Mouse (Mus musculus) liver, adult 2 months (tissue): Measurements from ENCODE around the gene Gm128. TPM values are rescaled to one million over a fixed set of nuclear protein-coding genes. Genes with fewer than 3 reads are reported as not detected.
A peak's percentile ranks its signal among the peaks of the same experiment; 100 is the strongest.

Experiments used
- DNase-seq: peaks from one replicate; pipeline ENCODE4 v3.0.0-alpha.2; 2011; ENCODE audit warnings: low read depth, low spot score; ENCODE audit errors: extremely low read depth
- H3K27ac ChIP-seq: fragments of 200-500 bp; replicated peaks from 2 replicates; pipeline ENCODE4 v1.5.1; 2012; ENCODE audit warnings: low read depth, mild to moderate bottlenecking, control low read depth, inconsistent platforms, low read length; ENCODE audit not compliant: insufficient read depth
- H3K27me3 ChIP-seq: fragments of 200-500 bp; 2 replicates; pipeline ENCODE4 v1.6.1; 2012; ENCODE audit warnings: mild to moderate bottlenecking, moderate library complexity, low read length, inconsistent platforms; ENCODE audit not compliant: control insufficient read depth, insufficient read depth
- H3K36me3 ChIP-seq: fragments of 200-500 bp; 2 replicates; pipeline ENCODE4 v1.6.1; 2012; ENCODE audit warnings: low read length, inconsistent platforms; ENCODE audit not compliant: control insufficient read depth, insufficient read depth
- H3K4me1 ChIP-seq: fragments of 200-500 bp; 2 replicates; pipeline ENCODE4 v1.6.1; 2011; ENCODE audit warnings: low read length; ENCODE audit not compliant: control insufficient read depth, insufficient read depth
- H3K4me3 ChIP-seq: fragments of 200-500 bp; 2 replicates; pipeline ENCODE4 v1.5.1; 2011; ENCODE audit warnings: low read depth, mild to moderate bottlenecking, control low read depth, low read length, moderate library complexity; ENCODE audit not compliant: insufficient read depth
- H3K79me2 ChIP-seq: fragments of 200-500 bp; 2 replicates; pipeline ENCODE4 v1.6.1; 2012; ENCODE audit warnings: inconsistent platforms, mild to moderate bottlenecking, low read length, moderate library complexity; ENCODE audit not compliant: control insufficient read depth, insufficient read depth
- H3K9ac ChIP-seq: fragments of 200-500 bp; 2 replicates; pipeline ENCODE4 v1.6.1; 2012; ENCODE audit warnings: low read depth, mild to moderate bottlenecking, control low read depth, inconsistent platforms, low read length
- CTCF ChIP-seq: fragments of 200-500 bp; IDR thresholded peaks from 2 replicates; pipeline ENCODE4 v1.5.1; 2011; ENCODE audit warnings: low read depth, low read length, control low read depth
- POLR2A ChIP-seq: fragments of 200-500 bp; IDR thresholded peaks from 2 replicates; pipeline ENCODE4 v1.6.1; 2011; ENCODE audit warnings: low read length, control low read depth; ENCODE audit not compliant: insufficient read depth; ENCODE audit errors: extremely low read depth
- WGBS: fragments of 180-500 bp; shearing (Covaris S2); methylation state at CpG from one replicate; pipeline ENCODE4 v1.1.7; 2018; 5-methylcytosine and 5-hydroxymethylcytosine counted together
- polyA plus RNA-seq: library from polyadenylated mRNA; depleted of rRNA; stranded (reverse); fragments of >200 nt; gene quantifications from 2 replicates; pipeline ENCODE4 v1.2.3, GENCODE M21; 2012
- total RNA-seq: library from RNA; depleted of rRNA; stranded (reverse); fragments of >200 nt; gene quantifications from 2 replicates; pipeline ENCODE4 v1.2.3, GENCODE M21; 2014

Gm128 gene
- total and polyA plus RNA-seq, 2 experiments = 0.09 TPM; not detected in 1

DNA sequence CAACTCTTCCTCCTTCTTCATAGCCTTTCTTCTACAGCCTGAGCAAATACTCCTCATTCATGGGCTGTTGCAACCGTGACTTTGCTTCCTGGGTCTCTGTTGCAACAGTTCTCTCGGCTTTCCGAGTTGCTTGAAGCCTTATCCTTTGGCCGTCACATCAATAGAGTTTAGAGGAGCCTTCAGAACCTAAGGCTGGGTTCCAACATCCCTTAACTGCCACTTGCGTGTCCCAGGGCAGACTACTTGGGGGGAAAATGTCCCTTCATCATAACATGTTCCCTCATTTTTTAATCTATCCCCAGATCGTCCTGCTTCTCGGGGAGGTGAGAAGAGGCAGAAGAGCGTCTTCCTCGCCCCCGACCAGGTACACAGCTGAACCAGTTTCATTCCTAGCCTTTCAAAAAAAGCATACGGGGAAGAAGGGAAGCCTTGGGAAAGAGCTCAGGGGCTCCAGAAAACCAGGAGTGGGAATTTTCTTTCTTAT, 41.0 kb upstream of the Gm128 start:
- H3K4me1 ChIP-seq = peaks cover 28% of the 10 kb centered on the region
- peak overlapping the region; percentile 90 for H3K9ac ChIP-seq
- WGBS = under 1% methylated on average over 11 of the region's 11 CpGs
- TF ChIP-seq CTCF (no peak), POLR2A (no peak)
- H3K79me2 ChIP-seq = peaks cover 26% of the 10 kb centered on the region; the same call in 1 of the 2 replicates
- H3K27ac ChIP-seq = peak overlapping the region; percentile 97
- H3K27me3 ChIP-seq = no peaks in the 10 kb centered on the region
- peak overlapping the region; percentile 83 for H3K4me3 ChIP-seq
- peak; percentile 92 for DNase-seq
- H3K36me3 ChIP-seq = peaks cover 6% of the 10 kb centered on the region; the same call in 1 of the 2 replicates

DNA sequence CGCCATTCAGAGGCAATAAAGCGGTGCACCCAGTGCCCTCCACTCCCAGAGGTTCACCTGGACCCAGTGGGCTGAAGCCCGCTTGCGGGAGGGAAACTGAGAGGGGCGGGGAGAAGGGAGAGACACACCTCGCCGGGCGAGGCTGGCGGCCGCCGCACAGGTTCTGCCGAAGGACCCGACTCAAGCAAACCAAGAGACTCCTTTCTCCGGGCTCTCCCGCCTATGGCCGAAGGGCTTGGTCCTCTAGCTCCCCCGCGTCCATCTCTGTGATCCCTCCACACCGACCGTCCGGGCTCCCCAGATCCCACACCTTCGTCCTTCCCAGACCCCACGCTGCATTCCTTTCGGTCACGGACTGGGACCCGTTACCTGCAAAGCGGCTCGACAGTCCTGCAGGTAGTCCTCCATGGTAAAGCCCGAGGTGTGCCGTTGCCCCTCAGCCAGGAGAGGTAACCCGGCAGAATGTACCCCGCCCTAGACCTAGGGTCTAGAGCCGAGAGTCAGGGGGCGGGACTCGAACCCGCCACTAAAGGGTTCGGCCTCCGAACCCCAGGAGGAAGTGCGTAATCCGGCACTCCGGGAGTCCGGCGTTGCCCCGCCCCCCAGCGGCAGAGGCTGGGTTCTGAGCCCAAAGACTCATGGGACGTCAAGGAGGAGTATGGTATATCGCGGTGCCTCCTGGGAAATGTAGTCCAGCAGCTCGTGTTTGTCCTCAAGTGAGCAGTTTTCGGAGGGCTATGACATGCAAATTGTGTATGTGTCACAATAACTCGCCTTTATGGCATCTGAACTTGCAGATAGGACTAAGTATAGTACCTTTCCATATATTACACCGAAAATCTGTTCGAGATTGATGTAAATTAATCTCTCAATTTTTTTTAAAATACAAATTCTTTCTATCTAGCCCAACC, 40.1 kb upstream of the Gm128 start, which contains the start of the genes Mindy1 and Prune1:
Gene Mindy1, plus strand, starts transcription at position 130 of the 911 bp plus-strand sequence.
Gene Prune1, minus strand, starts transcription at position 861 of the 911 bp plus-strand sequence.
- Histone ChIP-seq H3K27ac (peak within 1 kb of the TSS; percentile 97), H3K79me2 (peaks cover 23% of the 10 kb centered on the region; the same call in 1 of the 2 replicates), H3K4me1 (peaks cover 32% of the 10 kb centered on the region), H3K36me3 (no peaks in the 10 kb centered on the region), H3K4me3 (peak within 1 kb of the TSS; percentile 92), H3K9ac (peak within 1 kb of the TSS; percentile 92), H3K27me3 (no peaks in the 10 kb centered on the region)
- TF ChIP-seq CTCF (no peak), POLR2A (0 out of 2 replicates have a peak, but pooled peaks have one; percentile 33)
- peak; percentile 97 for DNase-seq
- under 1% methylated on average over 53 of the region's 53 CpGs for WGBS

DNA sequence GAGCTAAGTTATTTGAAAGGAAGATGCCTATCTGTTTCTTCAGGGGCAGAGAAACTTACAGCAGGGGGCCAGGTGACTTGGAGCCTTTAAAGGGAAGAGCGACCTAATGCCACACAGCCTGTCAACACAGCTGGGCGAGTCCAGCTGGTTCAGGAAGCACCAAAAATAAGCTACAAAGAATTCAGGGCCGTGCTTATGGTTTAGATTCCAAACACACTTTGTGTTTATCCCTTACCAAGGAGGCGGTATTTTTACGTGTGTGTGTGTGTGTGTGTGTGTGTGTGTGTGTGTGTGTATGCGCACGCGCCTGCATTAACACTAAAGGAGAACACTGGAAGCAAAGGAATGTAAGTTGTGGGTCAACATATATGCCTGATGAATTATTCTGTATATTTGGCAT, 39.3 kb upstream of the Gm128 start:
- H3K27ac ChIP-seq = peak overlapping the region; percentile 88
- H3K4me3 ChIP-seq = peak overlapping the region; percentile 92; the same call in 1 of the 2 replicates
- H3K27me3 ChIP-seq = no peaks in the 10 kb centered on the region
- TF ChIP-seq POLR2A (no peak), CTCF (no peak)
- peak overlapping the region; percentile 92 for H3K9ac ChIP-seq
- H3K36me3 ChIP-seq = no peaks in the 10 kb centered on the region
- H3K4me1 ChIP-seq = peaks cover 28% of the 10 kb centered on the region
- WGBS = 11% methylated on average over 8 of the region's 8 CpGs
- H3K79me2 ChIP-seq = peaks cover 20% of the 10 kb centered on the region; the same call in 1 of the 2 replicates
- peak; percentile 43 for DNase-seq

DNA sequence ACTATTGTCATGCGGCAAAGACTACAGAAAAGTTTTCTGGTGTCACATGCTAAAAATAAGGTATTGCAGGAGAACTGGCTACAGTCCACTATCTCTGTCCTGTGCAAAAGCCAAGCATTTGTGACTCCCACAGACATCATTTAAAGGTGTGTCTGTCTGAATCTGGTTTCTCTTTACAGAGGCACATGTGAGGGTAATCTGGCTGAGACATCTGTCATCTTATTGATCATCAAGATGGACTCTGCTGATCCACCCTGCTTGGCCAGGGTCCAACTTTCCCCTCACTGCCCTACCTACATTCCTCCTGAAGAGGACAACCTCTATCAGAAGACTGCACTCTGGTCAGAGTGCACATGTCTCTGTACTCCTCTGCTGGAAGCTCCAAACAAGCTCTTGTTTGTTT, 35.8 kb upstream of the Gm128 start:
- peak; percentile 83 for DNase-seq
- Histone ChIP-seq H3K27me3 (no peaks in the 10 kb centered on the region), H3K79me2 (peaks cover 13% of the 10 kb centered on the region; the same call in 1 of the 2 replicates), H3K36me3 (no peaks in the 10 kb centered on the region), H3K27ac (peak overlapping the region; percentile 64), H3K4me3 (no peak overlapping the region), H3K9ac (no peak overlapping the region), H3K4me1 (peaks cover 17% of the 10 kb centered on the region)
- 25% methylated on average over 1 of the region's 1 CpGs for WGBS
- TF ChIP-seq POLR2A (no peak), CTCF (no peak)

DNA sequence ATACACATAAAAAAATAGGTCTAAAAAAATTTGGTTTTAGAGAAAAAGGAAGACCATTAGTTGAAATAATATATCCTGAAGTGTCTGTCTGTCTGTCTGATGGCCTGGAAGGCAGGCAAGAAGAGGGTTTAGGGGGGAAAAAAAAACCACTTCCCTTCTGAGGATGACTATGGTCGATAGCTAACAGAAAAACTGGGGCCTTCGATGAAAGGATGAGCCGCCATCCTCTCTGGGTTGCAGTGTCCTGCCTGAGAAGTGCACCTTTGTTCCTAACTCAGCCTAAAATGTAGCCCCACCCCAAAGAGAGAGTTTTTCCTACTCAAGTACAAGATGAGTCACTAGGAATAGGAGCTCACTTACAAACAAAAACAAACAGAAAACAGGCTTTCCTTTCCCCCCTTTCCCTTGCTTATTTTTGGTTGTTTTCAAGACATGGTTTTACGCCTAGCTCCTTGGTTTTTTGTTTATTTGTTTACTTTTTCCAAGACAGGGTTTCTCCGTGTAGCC, 35.1 kb upstream of the Gm128 start:
- Histone ChIP-seq H3K4me3 (no peak overlapping the region), H3K4me1 (peaks cover 17% of the 10 kb centered on the region), H3K79me2 (peaks cover 13% of the 10 kb centered on the region; the same call in 1 of the 2 replicates), H3K36me3 (no peaks in the 10 kb centered on the region), H3K27me3 (no peaks in the 10 kb centered on the region), H3K9ac (no peak overlapping the region), H3K27ac (peak overlapping the region; percentile 18; the same call in 1 of the 2 replicates)
- 76% methylated on average over 5 of the region's 5 CpGs for WGBS
- TF ChIP-seq CTCF (no peak), POLR2A (no peak)
- no peak for DNase-seq
